Mouse (Mus musculus) C2C12 (cell line): ENCODE results near the gene Clcnkb.

Experiments
- CEBPB ChIP-seq: IDR thresholded peaks from one replicate; pipeline ENCODE4 v1.6.1; 2011; ENCODE audit warnings: low read depth, mild to moderate bottlenecking, control low read depth, moderate library complexity
- CTCF ChIP-seq: IDR thresholded peaks from one replicate; pipeline ENCODE4 v1.5.1; 2011; ENCODE audit not compliant: control insufficient read depth, insufficient read depth, insufficient read length
- FOSL1 ChIP-seq: IDR thresholded peaks from one replicate; pipeline ENCODE4 v1.8.0; 2011; ENCODE audit warnings: mild to moderate bottlenecking, low read length; ENCODE audit not compliant: poor library complexity, insufficient read depth, severe bottlenecking
- MAX ChIP-seq: IDR thresholded peaks from one replicate; pipeline ENCODE4 v1.6.1; 2011; ENCODE audit warnings: mild to moderate bottlenecking, control low read depth
- MYOG ChIP-seq: IDR thresholded peaks from one replicate; pipeline ENCODE4 v1.6.1; 2011; ENCODE audit not compliant: control insufficient read depth, insufficient read length; ENCODE audit errors: extremely low read depth
- USF1 ChIP-seq: IDR thresholded peaks from one replicate; pipeline ENCODE4 v1.6.1; 2011; ENCODE audit warnings: low read depth, mild to moderate bottlenecking, control low read depth, moderate library complexity

GRCm38 (mm10) chr4:141432666-141433065, 16.9 kb upstream of the Clcnkb start:
- no peak for TF ChIP-seq MYOG
- TF ChIP-seq CTCF: no peak
- no peak for TF ChIP-seq CEBPB
- TF ChIP-seq MAX: no peak
- TF ChIP-seq USF1: no peak
- TF ChIP-seq FOSL1: no peak
